Mouse (Mus musculus): ENCODE data around the gene Rhbdd3. TPM values are rescaled to one million over a fixed set of nuclear protein-coding genes. Genes with fewer than 3 reads are reported as not detected.
A peak's percentile ranks its signal among the peaks of the same experiment; 100 is the strongest.

Gene Rhbdd3
- polyA plus RNA-seq, 1 experiment from 2014 or later: 30.4 TPM

- Histone ChIP-seq H3K4me2 (ENCODE audit: low read length) (peak overlapping the region; percentile 93), H3K4me3 (ENCODE audit: low read depth, low read length) (peak overlapping the region; percentile 56; the same call in 1 of the 2 replicates), H3K4me1 (replicated peaks; ENCODE audit: control insufficient read depth, insufficient read depth, low read length) (peaks cover 25% of the 10 kb centered on the region), H3K27ac (ENCODE audit: low read depth) (no peak overlapping the region), H3K27me3 (replicated peaks; ENCODE audit: control insufficient read depth, insufficient read depth, low read length) (peaks cover 50% of the 10 kb centered on the region), H3K9ac (ENCODE audit: low read length) (no peak overlapping the region), H3K36me3 (ENCODE audit: control insufficient read depth, insufficient read depth, low read length) (peaks cover 11% of the 10 kb centered on the region), H3K9me3 (ENCODE audit: control insufficient read depth, low read length) (no peaks in the 10 kb centered on the region)
- no peak for DNase-seq (ENCODE audit: low spot score)
- no peak for ATAC-seq (replicated peaks; ENCODE audit: low FRiP score, low TSS enrichment, low read depth)
- WGBS: 60% methylated on average over 31 of the region's 31 CpGs
These were observed 35.0 kb upstream of the Rhbdd3 start for GRCm38 (mm10) chr11:5063561-5064281.

GRCm38 (mm10) chr11:5064282-5065055, 34.3 kb upstream of the Rhbdd3 start:
- peak overlapping the region; percentile 56 for H3K4me3 ChIP-seq (ENCODE audit: low read depth, low read length)
- H3K9ac ChIP-seq (ENCODE audit: low read length): peak overlapping the region; percentile 63
- ATAC-seq (replicated peaks; ENCODE audit: low FRiP score, low TSS enrichment, low read depth) (no peak), DNase-seq (ENCODE audit: low spot score) (peak; percentile 69)
- H3K9me3 ChIP-seq (ENCODE audit: control insufficient read depth, low read length): no peaks in the 10 kb centered on the region
- peak overlapping the region; percentile 93 for H3K4me2 ChIP-seq (ENCODE audit: low read length)
- peaks cover 42% of the 10 kb centered on the region for H3K27me3 ChIP-seq (replicated peaks; ENCODE audit: control insufficient read depth, insufficient read depth, low read length)
- H3K27ac ChIP-seq (ENCODE audit: low read depth): no peak overlapping the region
- WGBS: 13% methylated on average over 38 of the region's 38 CpGs
- peaks cover 22% of the 10 kb centered on the region for H3K4me1 ChIP-seq (replicated peaks; ENCODE audit: control insufficient read depth, insufficient read depth, low read length)
- peaks cover 19% of the 10 kb centered on the region for H3K36me3 ChIP-seq (ENCODE audit: control insufficient read depth, insufficient read depth, low read length)

GRCm38 (mm10) chr11:5065056-5065821, 33.5 kb upstream of the Rhbdd3 start, which contains the start of gene Gas2l1:
TSS of gene Gas2l1 (minus strand) at chr11:5065327.
- H3K27ac ChIP-seq (ENCODE audit: low read depth): peak within 1 kb of the TSS; percentile 49; the same call in 1 of the 2 replicates

GRCm38 (mm10) chr11:5067063-5067462, 31.7 kb upstream of the Rhbdd3 start:
- Histone ChIP-seq H3K36me3 (ENCODE audit: control insufficient read depth, insufficient read depth, low read length) (peaks cover 43% of the 10 kb centered on the region), H3K4me2 (ENCODE audit: low read length) (no peak overlapping the region), H3K9me3 (ENCODE audit: control insufficient read depth, low read length) (no peaks in the 10 kb centered on the region), H3K4me1 (replicated peaks; ENCODE audit: control insufficient read depth, insufficient read depth, low read length) (peaks cover 14% of the 10 kb centered on the region), H3K27ac (ENCODE audit: low read depth) (no peak overlapping the region), H3K9ac (ENCODE audit: low read length) (no peak overlapping the region), H3K27me3 (replicated peaks; ENCODE audit: control insufficient read depth, insufficient read depth, low read length) (peaks cover 20% of the 10 kb centered on the region; the same call in 1 of the 2 replicates), H3K4me3 (ENCODE audit: low read depth, low read length) (no peak overlapping the region)
- ATAC-seq (replicated peaks; ENCODE audit: low FRiP score, low TSS enrichment, low read depth) (no peak), DNase-seq (ENCODE audit: low spot score) (no peak)

More at GRCm38 (mm10) chr11:5065056-5065821, 33.5 kb upstream of the Rhbdd3 start, which contains the start of gene Gas2l1:
- H3K9me3 ChIP-seq (ENCODE audit: control insufficient read depth, low read length): no peaks in the 10 kb centered on the region
- peaks cover 25% of the 10 kb centered on the region for H3K36me3 ChIP-seq (ENCODE audit: control insufficient read depth, insufficient read depth, low read length)
- H3K9ac ChIP-seq (ENCODE audit: low read length): peak within 1 kb of the TSS; percentile 63
- peaks cover 35% of the 10 kb centered on the region for H3K27me3 ChIP-seq (replicated peaks; ENCODE audit: control insufficient read depth, insufficient read depth, low read length)
- peak within 1 kb of the TSS; percentile 56 for H3K4me3 ChIP-seq (ENCODE audit: low read depth, low read length)
- H3K4me2 ChIP-seq (ENCODE audit: low read length): peak within 1 kb of the TSS; percentile 93
- ATAC-seq (replicated peaks; ENCODE audit: low FRiP score, low TSS enrichment, low read depth): peak; percentile 76
- WGBS: under 1% methylated on average over 42 of the region's 50 CpGs
- H3K4me1 ChIP-seq (replicated peaks; ENCODE audit: control insufficient read depth, insufficient read depth, low read length): peaks cover 22% of the 10 kb centered on the region
- DNase-seq (ENCODE audit: low spot score): peak; percentile 96

GRCm38 (mm10) chr11:5068126-5068971, 30.4 kb upstream of the Rhbdd3 start:
- Histone ChIP-seq H3K27me3 (replicated peaks; ENCODE audit: control insufficient read depth, insufficient read depth, low read length) (peaks cover 7% of the 10 kb centered on the region; the same call in 1 of the 2 replicates), H3K9me3 (ENCODE audit: control insufficient read depth, low read length) (no peaks in the 10 kb centered on the region), H3K36me3 (ENCODE audit: control insufficient read depth, insufficient read depth, low read length) (peaks cover 56% of the 10 kb centered on the region), H3K4me1 (replicated peaks; ENCODE audit: control insufficient read depth, insufficient read depth, low read length) (peaks cover 6% of the 10 kb centered on the region; the same call in 1 of the 2 replicates), H3K27ac (ENCODE audit: low read depth) (no peak overlapping the region), H3K4me3 (ENCODE audit: low read depth, low read length) (no peak overlapping the region), H3K9ac (ENCODE audit: low read length) (no peak overlapping the region), H3K4me2 (ENCODE audit: low read length) (no peak overlapping the region)
- DNase-seq (ENCODE audit: low spot score) (no peak), ATAC-seq (replicated peaks; ENCODE audit: low FRiP score, low TSS enrichment, low read depth) (no peak)
- 81% methylated on average over 9 of the region's 9 CpGs for WGBS

- H3K9me3 ChIP-seq (ENCODE audit: control insufficient read depth, low read length): no peaks in the 10 kb centered on the region
- H3K4me2 ChIP-seq (ENCODE audit: low read length): no peak overlapping the region
- H3K9ac ChIP-seq (ENCODE audit: low read length): no peak overlapping the region
- no peaks in the 10 kb centered on the region for H3K4me1 ChIP-seq (replicated peaks; ENCODE audit: control insufficient read depth, insufficient read depth, low read length)
- ATAC-seq (replicated peaks; ENCODE audit: low FRiP score, low TSS enrichment, low read depth) (0 out of 2 replicates have a peak, but pooled peaks have one; percentile 16), DNase-seq (ENCODE audit: low spot score) (no peak)
- no peaks in the 10 kb centered on the region for H3K27me3 ChIP-seq (replicated peaks; ENCODE audit: control insufficient read depth, insufficient read depth, low read length)
- no peak overlapping the region for H3K4me3 ChIP-seq (ENCODE audit: low read depth, low read length)
- H3K36me3 ChIP-seq (ENCODE audit: control insufficient read depth, insufficient read depth, low read length): peaks cover 86% of the 10 kb centered on the region
- 76% methylated on average over 4 of the region's 4 CpGs for WGBS
- H3K27ac ChIP-seq (ENCODE audit: low read depth): no peak overlapping the region
These were observed 23.8 kb upstream of the Rhbdd3 start for GRCm38 (mm10) chr11:5074882-5075281.

- no peak for DNase-seq (ENCODE audit: low spot score)
- H3K9ac ChIP-seq (ENCODE audit: low read length): no peak overlapping the region
These were observed 23.0 kb upstream of the Rhbdd3 start for GRCm38 (mm10) chr11:5075760-5076159.

More at GRCm38 (mm10) chr11:5075760-5076159, 23.0 kb upstream of the Rhbdd3 start:
- Histone ChIP-seq H3K4me2 (ENCODE audit: low read length) (no peak overlapping the region), H3K36me3 (ENCODE audit: control insufficient read depth, insufficient read depth, low read length) (peaks cover 86% of the 10 kb centered on the region), H3K9me3 (ENCODE audit: control insufficient read depth, low read length) (no peaks in the 10 kb centered on the region), H3K4me3 (ENCODE audit: low read depth, low read length) (no peak overlapping the region), H3K27ac (ENCODE audit: low read depth) (no peak overlapping the region), H3K4me1 (replicated peaks; ENCODE audit: control insufficient read depth, insufficient read depth, low read length) (no peaks in the 10 kb centered on the region), H3K27me3 (replicated peaks; ENCODE audit: control insufficient read depth, insufficient read depth, low read length) (no peaks in the 10 kb centered on the region)
- ATAC-seq (replicated peaks; ENCODE audit: low FRiP score, low TSS enrichment, low read depth): no peak
